Mouse (Mus musculus) forebrain, embryonic 16.5 days (tissue): Measurements from ENCODE around the gene Pgap1. TPM values are rescaled to one million over a fixed set of nuclear protein-coding genes. Genes with fewer than 3 reads are reported as not detected.

Experiments used
- ATAC-seq: fragments of 200-750 bp; cut with Nextera tagmentation; 2 replicates; pipeline ENCODE4 v1.8.0; 2017; ENCODE audit warnings: mild to moderate bottlenecking, moderate library complexity
- H3K27ac ChIP-seq: fragments of 300-500 bp; sonication (generic); 2 replicates; pipeline ENCODE4 v1.5.1; 2014; ENCODE audit warnings: low read length, control low read depth
- H3K27me3 ChIP-seq: fragments of 300-500 bp; sonication (generic); replicated peaks from 2 replicates; pipeline ENCODE4 v1.6.1; 2014; ENCODE audit warnings: low read length; ENCODE audit not compliant: control insufficient read depth, insufficient read depth
- H3K36me3 ChIP-seq: fragments of 300-500 bp; sonication (generic); 2 replicates; pipeline ENCODE4 v1.6.1; 2014; ENCODE audit not compliant: control insufficient read depth, insufficient read depth
- H3K4me1 ChIP-seq: fragments of 300-500 bp; sonication (generic); replicated peaks from 2 replicates; pipeline ENCODE4 v1.6.1; 2014; ENCODE audit warnings: low read length; ENCODE audit not compliant: control insufficient read depth, insufficient read depth
- H3K4me2 ChIP-seq: fragments of 300-500 bp; sonication (generic); 2 replicates; pipeline ENCODE4 v1.6.1; 2014; ENCODE audit warnings: mild to moderate bottlenecking, low read length, control low read depth
- H3K4me3 ChIP-seq: fragments of 300-500 bp; sonication (generic); replicated peaks from 2 replicates; pipeline ENCODE4 v1.5.1; 2014; ENCODE audit warnings: mild to moderate bottlenecking, low read length, control low read depth
- H3K9ac ChIP-seq: fragments of 300-500 bp; sonication (generic); replicated peaks from 2 replicates; pipeline ENCODE4 v1.6.1; 2014; ENCODE audit warnings: low read depth, low read length, control low read depth
- H3K9me3 ChIP-seq: fragments of 300-500 bp; sonication (generic); 2 replicates; pipeline ENCODE4 v1.6.1; 2016; ENCODE audit warnings: low read length; ENCODE audit not compliant: control insufficient read depth
- WGBS: fragments of 180-500 bp; shearing (Covaris S2); extraction: QIAGEN DNeasy Blood & Tissue Kit; methylation state at CpG from one replicate; pipeline ENCODE4 v1.1.7; 2014; 5-methylcytosine and 5-hydroxymethylcytosine counted together
- polyA plus RNA-seq: library from polyadenylated mRNA; unstranded; fragments of >200 nt; fragmentation: Nextera tagmentation; extraction: Ambion mirVana; gene quantifications from 2 replicates; pipeline ENCODE4 v1.2.1, GENCODE M21; 2015

Pgap1 gene
- 31.2 and 33.3 TPM in 2 replicates for polyA plus RNA-seq

- Histone ChIP-seq H3K4me2 (peak within 1 kb of the TSS; percentile 70), H3K9me3 (no peaks in the 10 kb centered on the region), H3K27me3 (no peaks in the 10 kb centered on the region), H3K4me3 (peak within 1 kb of the TSS; percentile 94), H3K9ac (peak within 1 kb of the TSS; percentile 94), H3K36me3 (no peaks in the 10 kb centered on the region), H3K27ac (peak within 1 kb of the TSS; percentile 94), H3K4me1 (peaks cover 10% of the 10 kb centered on the region)
- peak; percentile 99 for ATAC-seq
- under 1% methylated on average over 57 of the region's 59 CpGs for WGBS
These were observed at the start of gene Pgap1 for GRCm38 (mm10) chr1:54557301-54558229. TSS of gene Pgap1 (minus strand) at chr1:54557684.

GRCm38 (mm10) chr1:54606936-54607335 is 49.5 kb upstream of the Pgap1 start:
- Histone ChIP-seq H3K36me3 (no peaks in the 10 kb centered on the region), H3K4me1 (no peaks in the 10 kb centered on the region), H3K27ac (no peak overlapping the region), H3K4me2 (no peak overlapping the region), H3K9me3 (no peaks in the 10 kb centered on the region), H3K9ac (no peak overlapping the region), H3K27me3 (no peaks in the 10 kb centered on the region), H3K4me3 (no peak overlapping the region)
- WGBS: 72% methylated on average over 1 of the region's 1 CpGs
- no peak for ATAC-seq

- Histone ChIP-seq H3K9ac (no peak overlapping the region), H3K4me1 (peaks cover 5% of the 10 kb centered on the region), H3K36me3 (no peaks in the 10 kb centered on the region), H3K4me2 (no peak overlapping the region), H3K4me3 (no peak overlapping the region), H3K27ac (no peak overlapping the region), H3K9me3 (no peaks in the 10 kb centered on the region), H3K27me3 (no peaks in the 10 kb centered on the region)
- no peak for ATAC-seq
- 98% methylated on average over 9 of the region's 9 CpGs for WGBS
These were observed 44.2 kb upstream of the Pgap1 start for GRCm38 (mm10) chr1:54601692-54602091.

GRCm38 (mm10) chr1:54600275-54600674 is 42.8 kb upstream of the Pgap1 start:
- no peaks in the 10 kb centered on the region for H3K27me3 ChIP-seq
- H3K36me3 ChIP-seq: no peaks in the 10 kb centered on the region
- no peak overlapping the region for H3K27ac ChIP-seq
- no peak overlapping the region for H3K4me2 ChIP-seq
- no peaks in the 10 kb centered on the region for H3K9me3 ChIP-seq
- H3K4me1 ChIP-seq: peaks cover 5% of the 10 kb centered on the region
- 88% methylated on average over 1 of the region's 1 CpGs for WGBS
- H3K9ac ChIP-seq: no peak overlapping the region
- no peak for ATAC-seq
- H3K4me3 ChIP-seq: no peak overlapping the region

- Histone ChIP-seq H3K27ac (no peak overlapping the region), H3K4me3 (no peak overlapping the region), H3K9ac (no peak overlapping the region), H3K36me3 (no peaks in the 10 kb centered on the region), H3K9me3 (no peaks in the 10 kb centered on the region), H3K4me1 (peaks cover 5% of the 10 kb centered on the region), H3K4me2 (no peak overlapping the region), H3K27me3 (no peaks in the 10 kb centered on the region)
- peak; percentile 73 for ATAC-seq
- WGBS: 60% methylated on average over 4 of the region's 4 CpGs
These were observed 40.2 kb upstream of the Pgap1 start for GRCm38 (mm10) chr1:54597594-54598217.

GRCm38 (mm10) chr1:54596151-54596550 is 38.7 kb upstream of the Pgap1 start:
- ATAC-seq: no peak; the same call in 1 of the 2 replicates
- no peaks in the 10 kb centered on the region for H3K27me3 ChIP-seq

GRCm38 (mm10) chr1:54587076-54587475 is 29.6 kb upstream of the Pgap1 start:
- 95% methylated on average over 5 of the region's 5 CpGs for WGBS
- Histone ChIP-seq H3K4me2 (no peak overlapping the region), H3K4me3 (no peak overlapping the region), H3K27ac (no peak overlapping the region), H3K9ac (no peak overlapping the region), H3K36me3 (no peaks in the 10 kb centered on the region), H3K27me3 (no peaks in the 10 kb centered on the region), H3K9me3 (no peaks in the 10 kb centered on the region), H3K4me1 (peaks cover 11% of the 10 kb centered on the region; the same call in 1 of the 2 replicates)
- ATAC-seq: no peak

More at GRCm38 (mm10) chr1:54596151-54596550, 38.7 kb upstream of the Pgap1 start:
- Histone ChIP-seq H3K4me1 (peaks cover 5% of the 10 kb centered on the region), H3K27ac (no peak overlapping the region), H3K36me3 (no peaks in the 10 kb centered on the region), H3K4me3 (no peak overlapping the region), H3K9ac (no peak overlapping the region), H3K9me3 (no peaks in the 10 kb centered on the region), H3K4me2 (no peak overlapping the region)
- WGBS: 72% methylated on average over 2 of the region's 2 CpGs

GRCm38 (mm10) chr1:54585971-54586555 is 28.6 kb upstream of the Pgap1 start:
- H3K27ac ChIP-seq: no peak overlapping the region
- H3K36me3 ChIP-seq: no peaks in the 10 kb centered on the region
- no peak overlapping the region for H3K4me2 ChIP-seq
- WGBS: 31% methylated on average over 5 of the region's 5 CpGs
- no peak overlapping the region for H3K9ac ChIP-seq
- H3K4me3 ChIP-seq: no peak overlapping the region
- H3K27me3 ChIP-seq: no peaks in the 10 kb centered on the region
- ATAC-seq: no peak
- H3K4me1 ChIP-seq: peaks cover 11% of the 10 kb centered on the region; the same call in 1 of the 2 replicates
- H3K9me3 ChIP-seq: no peaks in the 10 kb centered on the region

- peaks cover 11% of the 10 kb centered on the region; the same call in 1 of the 2 replicates for H3K4me1 ChIP-seq
- H3K36me3 ChIP-seq: no peaks in the 10 kb centered on the region
- H3K27ac ChIP-seq: no peak overlapping the region
- peak; percentile 63 for ATAC-seq
- 3% methylated on average over 9 of the region's 9 CpGs for WGBS
- H3K9ac ChIP-seq: no peak overlapping the region
- H3K4me3 ChIP-seq: no peak overlapping the region
- 0 out of 2 replicates have a peak overlapping the region, but pooled peaks have one; percentile 11 for H3K4me2 ChIP-seq
- H3K9me3 ChIP-seq: no peaks in the 10 kb centered on the region
- H3K27me3 ChIP-seq: no peaks in the 10 kb centered on the region
These were observed 27.9 kb upstream of the Pgap1 start for GRCm38 (mm10) chr1:54585278-54585846.
